Mouse (Mus musculus) forebrain, embryonic 15.5 days (tissue): ENCODE data around the gene Rab40c. TPM values are rescaled to one million over a fixed set of nuclear protein-coding genes. Genes with fewer than 3 reads are reported as not detected.
A peak's percentile ranks its signal among the peaks of the same experiment; 100 is the strongest.
"Not testable (repeated sequence)": the region's sequence is repeated elsewhere in the genome, so short reads cannot be mapped to it uniquely, and the experiment has no call there.

ENCODE experiments used
- ATAC-seq: fragments of 200-750 bp; cut with Nextera tagmentation; replicated peaks from 2 replicates; pipeline ENCODE4 v1.8.0; 2017; ENCODE audit warnings: mild to moderate bottlenecking, moderate TSS enrichment, moderate library complexity
- H3K27ac ChIP-seq: fragments of 300-500 bp; sonication (generic); replicated peaks from 2 replicates; pipeline ENCODE4 v1.5.1; 2015; ENCODE audit warnings: mild to moderate bottlenecking, inconsistent platforms
- H3K27me3 ChIP-seq: fragments of 300-500 bp; sonication (generic); 2 replicates; pipeline ENCODE4 v1.6.1; 2015; ENCODE audit warnings: inconsistent platforms
- H3K36me3 ChIP-seq: fragments of 300-500 bp; sonication (generic); 2 replicates; pipeline ENCODE4 v1.6.1; 2015; ENCODE audit warnings: mild to moderate bottlenecking, inconsistent platforms
- H3K4me1 ChIP-seq: fragments of 300-500 bp; sonication (generic); 2 replicates; pipeline ENCODE4 v1.6.1; 2015; ENCODE audit warnings: inconsistent platforms
- H3K4me2 ChIP-seq: fragments of 300-500 bp; sonication (generic); replicated peaks from 2 replicates; pipeline ENCODE4 v1.6.1; 2015; ENCODE audit warnings: mild to moderate bottlenecking, inconsistent platforms
- H3K4me3 ChIP-seq: fragments of 300-500 bp; sonication (generic); 2 replicates; pipeline ENCODE4 v1.5.1; 2015; ENCODE audit warnings: mild to moderate bottlenecking, inconsistent platforms
- H3K9ac ChIP-seq: fragments of 300-500 bp; sonication (generic); replicated peaks from 2 replicates; pipeline ENCODE4 v1.6.1; 2015; ENCODE audit warnings: mild to moderate bottlenecking, inconsistent platforms
- H3K9me3 ChIP-seq: fragments of 300-500 bp; sonication (generic); 2 replicates; pipeline ENCODE4 v1.6.1; 2016; ENCODE audit warnings: inconsistent platforms
- WGBS: fragments of 180-500 bp; shearing (Covaris S2); methylation state at CpG from one replicate; pipeline ENCODE4 v1.1.7; 2015; ENCODE audit warnings: mixed read lengths; 5-methylcytosine and 5-hydroxymethylcytosine counted together
- polyA plus RNA-seq: library from polyadenylated mRNA; unstranded; fragments of >200 nt; fragmentation: Nextera tagmentation; extraction: Ambion mirVana; gene quantifications from 2 replicates; pipeline ENCODE4 v1.2.1, GENCODE M21; 2015

Rab40c gene
- polyA plus RNA-seq, 1 experiment from 2014 or later: 52.6 TPM

- no peak overlapping the region for H3K9ac ChIP-seq
- H3K27ac ChIP-seq: no peak overlapping the region
- no peaks in the 10 kb centered on the region for H3K27me3 ChIP-seq
- no peaks in the 10 kb centered on the region for H3K9me3 ChIP-seq
- 91% methylated on average over 32 of the region's 32 CpGs for WGBS
- peaks cover 23% of the 10 kb centered on the region for H3K36me3 ChIP-seq
- ATAC-seq: no peak
- no peak overlapping the region for H3K4me3 ChIP-seq
- no peak overlapping the region for H3K4me2 ChIP-seq
- H3K4me1 ChIP-seq: peaks cover 35% of the 10 kb centered on the region
Observed at GRCm38 (mm10) chr17:25877741-25878610, 41.6 kb downstream of the Rab40c start.

DNA sequence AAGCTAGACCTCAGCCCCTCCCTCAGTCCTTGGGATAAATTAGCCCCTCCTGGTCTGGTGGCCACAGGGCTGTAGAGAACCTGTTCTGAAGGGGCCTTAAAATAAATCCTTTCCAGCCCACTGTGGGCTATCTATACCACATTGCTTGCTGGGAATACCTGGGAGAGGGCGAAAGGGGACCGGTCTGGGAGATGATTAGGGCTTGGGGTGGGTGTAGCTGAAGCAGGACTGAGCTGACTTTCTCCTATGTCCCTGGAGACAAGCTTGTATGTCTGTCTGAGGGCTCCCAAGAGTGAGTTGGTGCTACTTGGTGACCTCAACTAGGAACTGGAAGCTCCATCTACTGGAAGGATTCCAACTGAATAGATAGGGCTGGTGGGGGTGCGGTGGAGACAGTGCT is 42.5 kb downstream of the Rab40c start:
- H3K4me3 ChIP-seq: no peak overlapping the region
- H3K36me3 ChIP-seq: peaks cover 20% of the 10 kb centered on the region
- H3K27me3 ChIP-seq: no peaks in the 10 kb centered on the region
- H3K9me3 ChIP-seq: no peaks in the 10 kb centered on the region
- no peak for ATAC-seq
- no peak overlapping the region for H3K4me2 ChIP-seq
- H3K4me1 ChIP-seq: peaks cover 35% of the 10 kb centered on the region
- H3K27ac ChIP-seq: no peak overlapping the region
- 99% methylated on average over 3 of the region's 3 CpGs for WGBS
- H3K9ac ChIP-seq: no peak overlapping the region

DNA sequence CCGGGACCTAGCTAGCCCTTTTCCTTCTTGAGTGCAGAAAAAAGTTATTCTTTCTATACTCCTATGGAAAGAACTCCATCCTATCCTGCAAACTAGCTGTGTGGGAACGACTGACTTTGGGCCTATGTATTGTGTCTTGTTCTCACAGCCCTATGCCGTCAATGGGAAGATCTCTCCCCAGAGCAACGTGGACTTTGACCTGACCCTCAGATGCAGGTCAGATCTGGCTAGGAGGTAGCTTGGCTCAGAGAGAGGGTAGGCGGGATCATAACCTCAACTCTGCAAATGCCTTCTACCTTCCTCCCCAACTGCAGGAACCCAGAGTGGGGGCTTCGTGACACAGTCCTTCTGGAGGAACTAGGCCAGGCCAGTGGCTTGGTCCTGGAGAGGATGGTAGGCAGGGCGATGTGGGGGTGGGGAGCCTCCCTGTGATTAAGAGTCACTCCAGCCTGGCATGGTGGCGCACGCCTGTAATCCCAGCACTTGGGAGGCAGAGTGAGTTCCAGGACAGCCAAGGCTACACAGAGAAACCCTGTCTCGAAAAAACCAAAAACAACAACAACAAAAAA is 43.1 kb downstream of the Rab40c start:
- peak overlapping the region; percentile 85 for H3K9ac ChIP-seq
- no peaks in the 10 kb centered on the region for H3K27me3 ChIP-seq
- H3K4me3 ChIP-seq: peak overlapping the region; percentile 75
- H3K9me3 ChIP-seq: no peaks in the 10 kb centered on the region
- peak overlapping the region; percentile 97 for H3K4me2 ChIP-seq
- H3K36me3 ChIP-seq: peaks cover 20% of the 10 kb centered on the region
- H3K27ac ChIP-seq: peak overlapping the region; percentile 94
- ATAC-seq: no peak
- WGBS: 74% methylated on average over 10 of the region's 10 CpGs
- H3K4me1 ChIP-seq: peaks cover 35% of the 10 kb centered on the region

DNA sequence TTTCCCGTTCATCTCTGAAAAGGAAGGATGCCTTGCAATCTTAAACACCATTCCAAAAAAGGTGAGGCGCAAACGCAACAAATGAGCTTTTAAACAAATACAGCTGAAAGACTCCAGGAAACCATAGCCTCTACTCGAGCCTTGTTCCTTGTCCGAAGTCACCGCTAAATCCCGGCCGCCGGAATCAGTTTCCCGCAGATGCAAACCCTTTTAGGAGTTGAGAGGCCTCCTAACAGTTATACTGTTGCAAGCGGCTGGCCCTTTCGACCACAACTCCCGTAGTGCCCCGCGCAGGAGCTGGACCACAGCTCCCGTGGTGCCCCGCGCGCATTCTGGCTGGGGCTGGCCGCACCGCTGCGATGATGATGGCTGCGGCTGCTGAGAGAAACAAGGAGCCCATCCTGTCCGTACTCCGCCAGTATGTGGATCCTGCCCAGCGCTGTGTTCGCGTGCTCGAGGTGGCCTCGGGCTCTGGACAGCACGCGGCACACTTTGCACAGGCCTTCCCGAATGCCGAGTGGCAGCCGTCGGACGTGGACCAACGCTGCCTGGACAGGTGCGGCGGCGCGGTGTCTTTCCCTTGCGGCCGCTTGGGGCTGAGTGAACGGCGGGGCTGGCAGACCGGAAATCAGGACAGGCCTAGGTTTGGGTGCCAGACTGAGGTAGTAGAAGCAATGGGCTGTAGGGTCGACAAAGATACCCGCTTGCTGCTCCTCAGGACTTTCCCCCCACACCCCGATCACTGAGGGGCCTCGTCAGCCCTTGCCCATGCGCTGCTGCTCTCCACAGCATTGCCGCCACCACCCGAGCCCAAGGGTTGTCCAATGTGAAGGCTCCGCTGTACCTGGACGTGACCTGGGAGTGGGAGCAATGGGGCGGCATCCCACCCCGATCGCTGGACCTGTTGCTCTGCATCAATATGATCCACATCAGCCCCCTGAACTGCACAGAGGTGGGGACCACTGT is 44.1 kb downstream of the Rab40c start:
- Histone ChIP-seq H3K9ac (peak overlapping the region; percentile 85), H3K9me3 (no peaks in the 10 kb centered on the region), H3K4me3 (peak overlapping the region; percentile 75), H3K27ac (peak overlapping the region; percentile 94), H3K4me2 (peak overlapping the region; percentile 97), H3K4me1 (peaks cover 32% of the 10 kb centered on the region), H3K36me3 (peaks cover 20% of the 10 kb centered on the region), H3K27me3 (no peaks in the 10 kb centered on the region)
- ATAC-seq: peak; percentile 93
- under 1% methylated on average over 59 of the region's 59 CpGs for WGBS

GRCm38 (mm10) chr17:25874721-25875170 is 44.8 kb downstream of the Rab40c start, which contains the start of gene Mettl26:
Mettl26 (plus strand) TSS chr17:25875074.
- under 1% methylated on average over 25 of the region's 25 CpGs for WGBS
- Histone ChIP-seq H3K27ac (peak within 1 kb of the TSS; percentile 94), H3K4me1 (peaks cover 27% of the 10 kb centered on the region), H3K9ac (peak within 1 kb of the TSS; percentile 85), H3K36me3 (peaks cover 20% of the 10 kb centered on the region), H3K4me3 (peak within 1 kb of the TSS; percentile 75), H3K4me2 (peak within 1 kb of the TSS; percentile 97), H3K9me3 (no peaks in the 10 kb centered on the region), H3K27me3 (no peaks in the 10 kb centered on the region)
- peak; percentile 77 for ATAC-seq

DNA sequence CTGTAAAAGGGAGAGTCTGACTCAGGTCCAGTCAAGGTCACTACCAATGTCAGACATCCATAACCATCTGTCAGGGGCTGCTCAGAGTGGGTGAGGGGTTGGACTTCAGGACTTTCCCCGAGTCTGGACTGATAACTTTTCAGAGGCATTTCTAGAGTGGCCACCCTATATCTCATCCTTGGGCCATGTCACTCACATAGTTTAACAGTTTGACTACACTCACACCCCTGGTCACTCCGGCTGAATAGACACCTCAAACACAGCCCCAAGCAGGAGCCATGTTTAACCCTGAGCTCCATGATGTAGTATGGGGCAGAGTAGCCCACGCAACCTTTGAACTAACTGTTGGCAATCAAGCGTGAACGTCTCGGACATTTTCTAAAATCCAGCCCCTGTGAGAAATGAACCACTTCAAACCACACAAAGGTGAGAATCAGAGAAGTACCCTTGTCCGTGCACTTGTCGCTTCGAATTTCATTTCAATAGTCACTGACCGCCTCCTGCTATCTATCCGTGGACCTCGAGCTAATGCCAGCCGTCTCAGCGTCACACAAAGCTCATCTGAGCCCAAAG is 45.3 kb downstream of the Rab40c start:
- Histone ChIP-seq H3K4me1 (peaks cover 27% of the 10 kb centered on the region), H3K9me3 (no peaks in the 10 kb centered on the region), H3K4me2 (peak overlapping the region; percentile 97), H3K27ac (peak overlapping the region; percentile 94), H3K27me3 (no peaks in the 10 kb centered on the region), H3K4me3 (peak overlapping the region; percentile 75), H3K9ac (peak overlapping the region; percentile 55), H3K36me3 (peaks cover 15% of the 10 kb centered on the region)
- 7% methylated on average over 14 of the region's 14 CpGs for WGBS
- ATAC-seq: 0 out of 2 replicates have a peak, but pooled peaks have one; percentile 13

DNA sequence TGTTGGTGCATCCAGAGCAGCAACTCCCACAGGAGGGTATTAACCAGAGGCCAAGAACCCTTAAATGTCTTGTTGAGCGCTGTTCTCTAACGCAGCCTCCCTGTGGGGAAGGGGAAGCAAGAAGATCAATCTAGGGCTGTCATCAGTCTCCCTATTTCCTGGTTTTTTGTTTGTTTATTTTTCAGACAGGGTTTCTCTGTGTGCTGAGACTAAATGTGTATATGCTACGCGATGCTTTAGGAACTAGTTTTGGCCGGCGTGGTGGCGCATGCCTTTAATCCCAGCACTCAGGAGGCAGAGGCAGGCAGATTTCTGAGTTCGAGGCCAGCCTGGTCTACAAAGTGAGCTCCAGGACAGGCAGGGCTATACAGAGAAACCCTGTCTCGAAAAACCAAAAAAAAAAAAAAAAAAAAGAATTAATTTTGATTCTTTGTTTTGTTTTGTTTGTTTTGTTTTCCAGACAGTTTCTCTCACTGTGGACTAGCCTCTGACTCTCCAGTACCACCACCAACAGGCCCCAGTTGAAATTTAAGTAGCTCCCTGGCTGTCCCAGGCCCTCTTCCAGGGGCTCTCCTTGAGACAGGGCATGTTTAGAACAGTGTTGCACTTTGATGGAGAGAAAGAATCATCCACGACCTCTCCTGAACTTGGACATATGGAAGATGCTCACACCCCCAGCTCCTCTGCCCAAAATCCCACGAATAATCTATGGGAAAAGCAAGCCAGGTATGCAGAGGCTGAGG is 46.0 kb downstream of the Rab40c start:
- Histone ChIP-seq H3K36me3 (peaks cover 10% of the 10 kb centered on the region), H3K27me3 (no peaks in the 10 kb centered on the region), H3K9ac (peak overlapping the region; percentile 55), H3K9me3 (no peaks in the 10 kb centered on the region), H3K4me3 (peak overlapping the region; percentile 75), H3K27ac (peak overlapping the region; percentile 94), H3K4me2 (peak overlapping the region; percentile 97), H3K4me1 (peaks cover 33% of the 10 kb centered on the region)
- no peak for ATAC-seq
- 84% methylated on average over 11 of the region's 11 CpGs for WGBS

GRCm38 (mm10) chr17:25872676-25873075 is 46.9 kb downstream of the Rab40c start:
- no peak overlapping the region for H3K27ac ChIP-seq
- H3K4me2 ChIP-seq: no peak overlapping the region
- WGBS: 83% methylated on average over 3 of the region's 3 CpGs
- H3K27me3 ChIP-seq: no peaks in the 10 kb centered on the region
- no peak for ATAC-seq
- H3K4me3 ChIP-seq: no peak overlapping the region
- no peak overlapping the region for H3K9ac ChIP-seq
- peaks cover 1% of the 10 kb centered on the region; the same call in 1 of the 2 replicates for H3K36me3 ChIP-seq
- H3K4me1 ChIP-seq: peaks cover 37% of the 10 kb centered on the region
- no peaks in the 10 kb centered on the region for H3K9me3 ChIP-seq

GRCm38 (mm10) chr17:25871566-25871965 is 48.0 kb downstream of the Rab40c start:
- H3K27ac ChIP-seq, H3K4me2 ChIP-seq: not testable (repeated sequence)

DNA sequence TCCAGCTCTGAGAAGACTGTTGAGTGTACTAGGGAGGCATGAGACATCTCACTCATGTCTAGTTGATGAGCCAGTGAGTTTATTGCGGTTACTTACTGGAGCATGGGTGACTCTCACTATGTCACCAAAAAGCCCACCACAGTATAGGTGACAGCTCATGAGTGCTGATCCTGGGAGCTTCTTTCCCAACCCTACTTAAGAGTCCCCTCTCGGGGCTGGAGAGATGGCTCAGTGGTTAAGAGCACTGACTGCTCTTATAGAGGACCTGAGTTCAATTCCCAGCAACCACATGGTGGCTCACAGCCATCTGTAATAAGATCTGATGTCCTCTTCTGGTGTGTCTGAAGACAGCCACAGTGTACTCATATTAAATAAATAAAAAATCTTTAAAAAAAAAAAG is 49.6 kb downstream of the Rab40c start:
- Histone ChIP-seq H3K27ac (no peak overlapping the region), H3K4me2 (no peak overlapping the region), H3K4me1 (peaks cover 25% of the 10 kb centered on the region), H3K9ac (no peak overlapping the region), H3K4me3 (no peak overlapping the region), H3K36me3 (no peaks in the 10 kb centered on the region), H3K27me3 (no peaks in the 10 kb centered on the region), H3K9me3 (no peaks in the 10 kb centered on the region)
- WGBS: 93% methylated on average over 2 of the region's 2 CpGs
- no peak for ATAC-seq

More at GRCm38 (mm10) chr17:25871566-25871965, 48.0 kb downstream of the Rab40c start:
- ATAC-seq, H3K36me3 ChIP-seq, H3K4me3 ChIP-seq, H3K27me3 ChIP-seq, H3K9me3 ChIP-seq, H3K9ac ChIP-seq: not testable (repeated sequence)
- peaks cover 34% of the 10 kb centered on the region for H3K4me1 ChIP-seq

- WGBS: 86% methylated on average over 8 of the region's 8 CpGs
- Histone ChIP-seq H3K36me3 (no peaks in the 10 kb centered on the region), H3K4me2 (no peak overlapping the region), H3K27ac (no peak overlapping the region), H3K4me3 (no peak overlapping the region), H3K9me3 (no peaks in the 10 kb centered on the region), H3K4me1 (peaks cover 23% of the 10 kb centered on the region), H3K27me3 (no peaks in the 10 kb centered on the region), H3K9ac (no peak overlapping the region)
- no peak for ATAC-seq
Observed at GRCm38 (mm10) chr17:25869498-25869897, 50.0 kb downstream of the Rab40c start.
